Mouse (Mus musculus): ENCODE results near the gene Sf3a3.
"Not testable (repeated sequence)": the region's sequence is repeated elsewhere in the genome, so short reads cannot be mapped to it uniquely, and the experiment has no call there.

DNA sequence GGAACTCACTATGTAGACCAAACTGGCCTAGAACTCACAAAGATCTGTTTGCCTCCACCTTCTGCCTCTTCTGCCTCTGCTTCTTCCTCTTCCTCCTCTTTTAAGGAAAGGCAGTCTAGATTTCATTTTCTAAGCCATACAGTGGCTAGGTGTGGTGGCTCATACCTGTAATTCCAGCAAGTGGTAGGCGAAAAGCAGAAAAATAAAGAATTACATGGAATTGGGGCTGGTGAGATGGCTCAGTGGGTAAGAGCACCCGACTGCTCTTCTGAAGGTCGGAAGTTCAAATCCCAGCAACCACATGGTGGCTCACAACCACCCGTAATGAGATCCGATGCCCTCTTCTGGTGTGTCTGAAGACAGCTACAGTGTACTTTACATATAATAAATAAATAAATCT lies 726 bp upstream of the Sf3a3 start:
- TF ChIP-seq CTCF, EP300 (IDR thresholded peaks at IDR 0.05; ENCODE audit: low read depth): not testable (repeated sequence)
